Mouse (Mus musculus): ENCODE results near the gene Vrk3. TPM values are rescaled to one million over a fixed set of nuclear protein-coding genes. Genes with fewer than 3 reads are reported as not detected.
A peak's percentile ranks its signal among the peaks of the same experiment; 100 is the strongest.

Vrk3 gene
- polyA plus RNA-seq, 1 experiment: 105 TPM

DNA sequence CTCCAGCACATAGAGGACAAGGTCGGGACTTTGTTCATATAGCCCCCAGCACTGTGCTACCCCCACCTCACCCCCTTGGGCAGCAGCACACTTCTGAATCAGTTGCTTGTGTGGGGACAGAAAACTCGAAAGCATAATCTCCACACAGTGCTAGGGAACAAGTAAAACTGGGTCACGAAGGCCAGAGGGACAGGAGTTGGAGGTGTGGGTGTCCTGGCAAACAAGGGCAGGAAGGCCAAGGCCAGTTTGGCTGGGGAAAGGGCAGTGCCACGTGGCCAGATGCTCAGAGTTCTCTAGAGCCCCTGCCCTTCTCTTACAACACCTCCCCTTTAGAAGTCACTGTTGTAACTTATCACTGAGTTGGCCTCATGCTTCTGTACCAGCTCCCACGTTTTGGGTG, 71.7 kb downstream of the Vrk3 start:
- no peak overlapping the region for H3K4me3 ChIP-seq (ENCODE audit: control insufficient read depth, insufficient read depth, low read length)
- no peaks in the 10 kb centered on the region for H3K36me3 ChIP-seq (ENCODE audit: control insufficient read depth, insufficient read depth, low read length)
- no peaks in the 10 kb centered on the region for H3K27me3 ChIP-seq (ENCODE audit: control insufficient read depth, insufficient read depth, low read length)
- H3K4me1 ChIP-seq (replicated peaks; ENCODE audit: control insufficient read depth, insufficient read depth, low read length): peaks cover 28% of the 10 kb centered on the region
- H3K27ac ChIP-seq (ENCODE audit: control insufficient read depth, insufficient read depth, low read length): no peak overlapping the region
- DNase-seq: no peak
- WGBS: 57% methylated on average over 5 of the region's 5 CpGs
- TF ChIP-seq CTCF (IDR thresholded peaks at IDR 0.05; ENCODE audit: borderline replicate concordance, control insufficient read depth, extremely low read depth, insufficient read depth, low read length, poor library complexity) (no peak), POLR2A (IDR thresholded peaks at IDR 0.05; ENCODE audit: control insufficient read depth, extremely low read depth, insufficient read depth, low read length, poor library complexity) (no peak)

DNA sequence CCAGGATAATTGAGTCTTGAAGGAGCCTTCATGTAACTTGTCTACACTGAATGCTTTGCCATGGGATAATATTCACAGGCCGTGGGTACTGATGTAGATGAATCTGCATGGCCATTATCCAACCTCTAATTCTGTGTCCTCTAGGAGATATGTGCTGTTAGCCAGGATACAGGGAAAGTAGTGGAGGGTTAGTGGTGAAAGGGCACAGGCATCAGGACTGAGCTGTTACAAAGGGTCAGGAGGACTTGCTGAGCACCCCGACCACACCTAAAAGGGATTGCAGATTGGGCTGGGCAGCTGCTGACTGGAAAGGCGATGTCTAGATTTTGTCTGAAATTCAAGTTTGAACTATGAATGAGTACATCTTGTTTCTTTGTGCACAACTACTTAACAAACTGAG, 72.3 kb downstream of the Vrk3 start:
- Histone ChIP-seq H3K36me3 (ENCODE audit: control insufficient read depth, insufficient read depth, low read length) (no peaks in the 10 kb centered on the region; the same call in 1 of the 2 replicates), H3K27ac (ENCODE audit: control insufficient read depth, insufficient read depth, low read length) (no peak overlapping the region), H3K4me3 (ENCODE audit: control insufficient read depth, insufficient read depth, low read length) (no peak overlapping the region), H3K27me3 (ENCODE audit: control insufficient read depth, insufficient read depth, low read length) (no peaks in the 10 kb centered on the region), H3K4me1 (replicated peaks; ENCODE audit: control insufficient read depth, insufficient read depth, low read length) (peaks cover 24% of the 10 kb centered on the region)
- no peak for TF ChIP-seq CTCF (IDR thresholded peaks at IDR 0.05; ENCODE audit: borderline replicate concordance, control insufficient read depth, extremely low read depth, insufficient read depth, low read length, poor library complexity)
- TF ChIP-seq POLR2A (IDR thresholded peaks at IDR 0.05; ENCODE audit: control insufficient read depth, extremely low read depth, insufficient read depth, low read length, poor library complexity): no peak
- 85% methylated on average over 3 of the region's 3 CpGs for WGBS
- no peak for DNase-seq

DNA sequence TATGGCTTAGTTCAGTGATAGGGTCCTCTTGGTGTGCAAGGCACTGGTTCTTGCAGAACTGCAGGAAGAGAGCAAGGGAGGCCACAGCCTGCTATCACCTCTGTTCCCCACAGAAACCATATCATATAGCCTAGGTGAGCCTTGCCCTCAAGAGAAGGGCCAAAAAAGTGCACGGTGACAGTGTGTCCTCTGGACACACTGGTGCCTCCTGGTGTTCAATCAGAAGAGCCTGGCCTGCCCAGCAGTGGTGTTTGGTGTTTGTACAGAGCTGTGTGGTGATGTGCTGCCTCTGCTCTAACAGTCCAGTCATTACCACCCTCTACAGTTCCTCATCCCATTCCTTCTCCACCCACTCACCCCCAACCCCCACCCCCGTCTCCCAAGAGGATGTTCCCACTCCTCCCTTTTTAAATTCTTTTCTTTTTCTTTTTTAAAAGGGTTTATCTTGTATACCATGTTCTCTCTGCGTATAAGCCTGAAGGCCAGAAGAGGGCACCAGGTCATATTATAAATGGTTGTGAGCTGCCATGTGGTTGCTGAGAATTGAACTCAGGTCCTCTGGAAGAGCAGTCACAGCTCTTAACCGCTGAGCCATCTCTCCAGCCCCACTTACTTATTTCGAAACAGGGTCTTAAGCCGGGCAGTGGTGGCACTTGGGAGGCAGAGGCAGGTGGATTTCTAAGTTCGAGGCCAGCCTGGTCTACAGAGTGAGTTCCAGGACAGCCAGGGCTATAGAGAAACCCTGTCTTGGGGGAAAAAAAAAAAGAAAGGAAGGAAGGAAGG, 73.6 kb downstream of the Vrk3 start:
- Histone ChIP-seq H3K27ac (ENCODE audit: control insufficient read depth, insufficient read depth, low read length) (no peak overlapping the region), H3K27me3 (ENCODE audit: control insufficient read depth, insufficient read depth, low read length) (no peaks in the 10 kb centered on the region), H3K4me1 (replicated peaks; ENCODE audit: control insufficient read depth, insufficient read depth, low read length) (peaks cover 24% of the 10 kb centered on the region), H3K36me3 (ENCODE audit: control insufficient read depth, insufficient read depth, low read length) (no peaks in the 10 kb centered on the region; the same call in 1 of the 2 replicates), H3K4me3 (ENCODE audit: control insufficient read depth, insufficient read depth, low read length) (no peak overlapping the region)
- WGBS: 86% methylated on average over 7 of the region's 7 CpGs
- no peak for TF ChIP-seq POLR2A (IDR thresholded peaks at IDR 0.05; ENCODE audit: control insufficient read depth, extremely low read depth, insufficient read depth, low read length, poor library complexity)
- no peak for TF ChIP-seq CTCF (IDR thresholded peaks at IDR 0.05; ENCODE audit: borderline replicate concordance, control insufficient read depth, extremely low read depth, insufficient read depth, low read length, poor library complexity)
- no peak for DNase-seq

DNA sequence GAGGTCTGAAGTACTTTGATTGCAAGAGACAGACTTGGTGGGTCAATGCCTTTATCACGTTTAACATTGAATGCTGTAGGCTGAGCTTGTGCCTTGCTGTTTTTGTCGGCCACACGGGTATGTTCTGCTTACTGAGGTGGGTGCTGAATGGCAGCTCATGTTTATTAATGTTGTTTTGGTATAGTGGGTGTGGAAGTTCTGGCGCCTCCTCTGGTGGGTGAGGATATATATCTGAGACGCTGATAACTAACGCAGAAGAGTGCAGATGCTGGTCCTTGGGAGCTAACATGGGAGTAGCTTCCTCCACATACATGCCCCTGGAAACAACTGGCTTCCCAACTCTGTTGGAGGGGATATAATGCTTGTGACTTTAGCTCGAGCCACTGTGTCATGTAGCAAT, 75.2 kb downstream of the Vrk3 start:
- H3K4me3 ChIP-seq (ENCODE audit: control insufficient read depth, insufficient read depth, low read length): no peak overlapping the region
- WGBS: 66% methylated on average over 7 of the region's 7 CpGs
- no peaks in the 10 kb centered on the region; the same call in 1 of the 2 replicates for H3K36me3 ChIP-seq (ENCODE audit: control insufficient read depth, insufficient read depth, low read length)
- no peak for DNase-seq
- H3K4me1 ChIP-seq (replicated peaks; ENCODE audit: control insufficient read depth, insufficient read depth, low read length): peaks cover 15% of the 10 kb centered on the region
- no peak for TF ChIP-seq POLR2A (IDR thresholded peaks at IDR 0.05; ENCODE audit: control insufficient read depth, extremely low read depth, insufficient read depth, low read length, poor library complexity)
- no peak for TF ChIP-seq CTCF (IDR thresholded peaks at IDR 0.05; ENCODE audit: borderline replicate concordance, control insufficient read depth, extremely low read depth, insufficient read depth, low read length, poor library complexity)
- H3K27me3 ChIP-seq (ENCODE audit: control insufficient read depth, insufficient read depth, low read length): no peaks in the 10 kb centered on the region
- no peak overlapping the region for H3K27ac ChIP-seq (ENCODE audit: control insufficient read depth, insufficient read depth, low read length)

DNA sequence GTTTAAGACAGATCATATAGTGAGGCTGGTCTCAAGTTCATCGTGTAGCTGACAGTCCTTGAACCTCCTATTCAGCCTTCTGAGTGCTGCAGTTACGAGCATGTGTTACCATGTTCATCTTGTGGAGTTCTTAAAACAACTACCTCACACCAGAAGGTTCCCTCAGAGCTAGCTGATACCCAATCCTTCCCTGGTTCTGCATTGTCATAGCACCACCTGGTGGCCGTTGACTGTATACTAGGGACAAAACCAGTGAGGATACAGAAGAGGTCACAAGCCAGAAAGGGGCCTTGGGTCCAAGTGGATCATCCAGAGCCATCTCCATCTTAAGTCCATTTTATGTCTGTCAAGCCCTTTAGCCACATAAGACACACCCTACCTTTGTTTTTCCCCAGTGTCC, 76.7 kb downstream of the Vrk3 start:
- peak; percentile 80 for DNase-seq
- H3K36me3 ChIP-seq (ENCODE audit: control insufficient read depth, insufficient read depth, low read length): peaks cover 14% of the 10 kb centered on the region
- no peak overlapping the region for H3K4me3 ChIP-seq (ENCODE audit: control insufficient read depth, insufficient read depth, low read length)
- WGBS: 6% methylated on average over 3 of the region's 3 CpGs
- peaks cover 5% of the 10 kb centered on the region for H3K4me1 ChIP-seq (replicated peaks; ENCODE audit: control insufficient read depth, insufficient read depth, low read length)
- no peak overlapping the region for H3K27ac ChIP-seq (ENCODE audit: control insufficient read depth, insufficient read depth, low read length)
- no peaks in the 10 kb centered on the region for H3K27me3 ChIP-seq (ENCODE audit: control insufficient read depth, insufficient read depth, low read length)
- TF ChIP-seq CTCF (IDR thresholded peaks at IDR 0.05; ENCODE audit: borderline replicate concordance, control insufficient read depth, extremely low read depth, insufficient read depth, low read length, poor library complexity) (no peak), POLR2A (IDR thresholded peaks at IDR 0.05; ENCODE audit: control insufficient read depth, extremely low read depth, insufficient read depth, low read length, poor library complexity) (no peak)

- Histone ChIP-seq H3K27ac (ENCODE audit: control insufficient read depth, insufficient read depth, low read length) (no peak overlapping the region), H3K36me3 (ENCODE audit: control insufficient read depth, insufficient read depth, low read length) (peaks cover 31% of the 10 kb centered on the region), H3K4me1 (replicated peaks; ENCODE audit: control insufficient read depth, insufficient read depth, low read length) (peaks cover 3% of the 10 kb centered on the region), H3K27me3 (ENCODE audit: control insufficient read depth, insufficient read depth, low read length) (no peaks in the 10 kb centered on the region), H3K4me3 (ENCODE audit: control insufficient read depth, insufficient read depth, low read length) (no peak overlapping the region)
- TF ChIP-seq POLR2A (IDR thresholded peaks at IDR 0.05; ENCODE audit: control insufficient read depth, extremely low read depth, insufficient read depth, low read length, poor library complexity) (no peak), CTCF (IDR thresholded peaks at IDR 0.05; ENCODE audit: borderline replicate concordance, control insufficient read depth, extremely low read depth, insufficient read depth, low read length, poor library complexity) (no peak)
- no peak for DNase-seq
- WGBS: 91% methylated on average over 3 of the region's 3 CpGs
Observed at GRCm38 (mm10) chr7:44826771-44827170, 78.6 kb downstream of the Vrk3 start.

Other genes with a start within 250 kb of the Vrk3 start
- 0.53 and 0.55 TPM in 2 replicates for gene Mybpc2, start 223.8 kb upstream of the Vrk3 start, polyA plus RNA-seq (2012; rRNA removed)
- gene Spib, start 216.3 kb upstream of the Vrk3 start, polyA plus RNA-seq (2012; rRNA removed): 40.3 and 43.3 TPM in 2 replicates
- gene Pold1, start 199.6 kb upstream of the Vrk3 start, polyA plus RNA-seq (2012; rRNA removed): 208 and 235 TPM in 2 replicates
- 302 and 308 TPM in 2 replicates for gene Nr1h2, start 194.5 kb upstream of the Vrk3 start, polyA plus RNA-seq (2012; rRNA removed)
- 28.0 and 32.0 TPM in 2 replicates for gene Napsa, start 176.0 kb upstream of the Vrk3 start, polyA plus RNA-seq (2012; rRNA removed)
- 0.82 and 1.0 TPM in 2 replicates for gene Kcnc3, start 157.7 kb upstream of the Vrk3 start, polyA plus RNA-seq (2012; rRNA removed)
- gene Myh14, start 77.6 kb upstream of the Vrk3 start, polyA plus RNA-seq (2012; rRNA removed): 1.9 and 3.7 TPM in 2 replicates
- not detected in 2 replicates for gene Izumo2, start 39.7 kb upstream of the Vrk3 start, polyA plus RNA-seq (2012; rRNA removed)
- 1.1 TPM in 2 replicates for gene Zfp473, start 2.6 kb downstream of the Vrk3 start, polyA plus RNA-seq (2012; rRNA removed)
- 189 and 223 TPM in 2 replicates for gene Nup62, start 67.7 kb downstream of the Vrk3 start, polyA plus RNA-seq (2012; rRNA removed)
- 71.7 and 74.4 TPM in 2 replicates for gene Il4i1, start 68.0 kb downstream of the Vrk3 start, polyA plus RNA-seq (2012; rRNA removed)
- 76.5 and 102 TPM in 2 replicates for gene Atf5, start 68.2 kb downstream of the Vrk3 start, polyA plus RNA-seq (2012; rRNA removed)
- 91.4 and 120 TPM in 2 replicates for gene Akt1s1, start 100.6 kb downstream of the Vrk3 start, polyA plus RNA-seq (2012; rRNA removed)
- gene Tbc1d17, start 100.7 kb downstream of the Vrk3 start, polyA plus RNA-seq (2012; rRNA removed): 138 and 151 TPM in 2 replicates
- gene Pnkp, start 108.7 kb downstream of the Vrk3 start, polyA plus RNA-seq (2012; rRNA removed): 110 and 135 TPM in 2 replicates
- gene Ptov1, start 121.4 kb downstream of the Vrk3 start, polyA plus RNA-seq (2012; rRNA removed): 316 and 338 TPM in 2 replicates
- 220 and 266 TPM in 2 replicates for gene Med25, start 144.3 kb downstream of the Vrk3 start, polyA plus RNA-seq (2012; rRNA removed)
- 60.9 and 73.3 TPM in 2 replicates for gene Fuz, start 147.7 kb downstream of the Vrk3 start, polyA plus RNA-seq (2012; rRNA removed)
- 133 and 147 TPM in 2 replicates for gene Ap2a1, start 181.1 kb downstream of the Vrk3 start, polyA plus RNA-seq (2012; rRNA removed)
- 0.29 and 1.0 TPM in 2 replicates for gene Tsks, start 194.8 kb downstream of the Vrk3 start, polyA plus RNA-seq (2012; rRNA removed)
- gene Cpt1c, start 226.4 kb downstream of the Vrk3 start, polyA plus RNA-seq (2012; rRNA removed): 4.4 and 6.8 TPM in 2 replicates
- gene Prmt1, start 238.2 kb downstream of the Vrk3 start, polyA plus RNA-seq (2012; rRNA removed): 242 and 260 TPM in 2 replicates
- gene Irf3, start 249.2 kb downstream of the Vrk3 start, polyA plus RNA-seq (2012; rRNA removed): 227 and 277 TPM in 2 replicates

All from thymus, adult 2 months (tissue).